ENCODE assay signal across 10 mouse cellular contexts in genomic region chr1:153977963-153978726, GRCm38 (mm10).
DNase-seq lines count a peak whose midpoint lies in the region; ATAC-seq and TF ChIP-seq lines count a peak whose summit lies in the region.
"Had no signal": no experiment of that assay in that cellular context is flagged by ENCODE, and none has a peak within 500 bp of the region (broad histone marks: within the 10 kb centered on the region; RNA-seq: fewer than 3 reads in every experiment).

No protein-coding gene starts in this region.

- no peak overlapping the region for H3K27ac ChIP-seq in kidney, postnatal 0 days
- H3K27ac ChIP-seq in hindbrain, embryonic 14.5 days = no peak overlapping the region
- H3K27ac ChIP-seq in midbrain, embryonic 14.5 days (replicated peaks; ENCODE audit: low read depth, low read length) = no peak overlapping the region

- no peak for TF ChIP-seq CTCF in kidney, postnatal 0 days (IDR thresholded peaks at IDR 0.05; ENCODE audit: low read depth)

- H3K27me3 ChIP-seq in kidney, postnatal 0 days (ENCODE audit: insufficient read depth, low read length) = no peaks in the 10 kb centered on the region
- no peaks in the 10 kb centered on the region for H3K27me3 ChIP-seq in hindbrain, embryonic 14.5 days (ENCODE audit: control insufficient read depth, insufficient read depth, low read length)
- H3K27me3 ChIP-seq in midbrain, embryonic 14.5 days (ENCODE audit: control insufficient read depth, insufficient read depth, low read length) = no peaks in the 10 kb centered on the region

- no peak overlapping the region for H3K4me3 ChIP-seq in kidney, postnatal 0 days (replicated peaks; ENCODE audit: low read depth, low read length)
- no peak overlapping the region for H3K4me3 ChIP-seq in hindbrain, embryonic 14.5 days (replicated peaks; ENCODE audit: low read length)
- H3K4me3 ChIP-seq in midbrain, embryonic 14.5 days (replicated peaks; ENCODE audit: low read depth, low read length) = no peak overlapping the region

- peak; percentile 56 for DNase-seq in kidney, postnatal 0 days (ENCODE audit: low spot score)
- no peak for DNase-seq in kidney, adult 18-20 months
- peak; percentile 31 for DNase-seq in embryo, embryonic 11.5 days (ENCODE audit: low read depth, low spot score)
- peak; percentile 39 for DNase-seq in hindbrain, embryonic 14.5 days (ENCODE audit: low spot score)
- DNase-seq in midbrain, embryonic 14.5 days = peak; percentile 50
- DNase-seq in lung, postnatal 10 days = no peak
- DNase-seq in gastrocnemius, postnatal 14 days = no peak
- no peak for DNase-seq in adrenal gland, adult 8-10 months
- DNase-seq: lung, postnatal 14 days had no signal

- intact Hi-C loops in gastrocnemius, postnatal 14 days (cut with DNase I; ENCODE audit: low total_unique reads) = no loop called here

- 53% methylated on average over 5 of the region's 5 CpGs for WGBS in kidney, postnatal 0 days
- WGBS in hindbrain, embryonic 14.5 days = 10% methylated on average over 5 of the region's 5 CpGs
- 10% methylated on average over 5 of the region's 5 CpGs for WGBS in midbrain, embryonic 14.5 days

- H3K9ac ChIP-seq in kidney, postnatal 0 days (ENCODE audit: low read depth, low read length) = no peak overlapping the region
- no peak overlapping the region for H3K9ac ChIP-seq in hindbrain, embryonic 14.5 days
- H3K9ac ChIP-seq in midbrain, embryonic 14.5 days (replicated peaks; ENCODE audit: low read length) = no peak overlapping the region

- no peaks in the 10 kb centered on the region for H3K9me3 ChIP-seq in kidney, postnatal 0 days (replicated peaks; ENCODE audit: low read length)
- H3K9me3 ChIP-seq in hindbrain, embryonic 14.5 days (ENCODE audit: control insufficient read depth, low read length) = no peaks in the 10 kb centered on the region
- H3K9me3 ChIP-seq in midbrain, embryonic 14.5 days (ENCODE audit: control insufficient read depth, low read length) = no peaks in the 10 kb centered on the region

- H3K4me2 ChIP-seq in kidney, postnatal 0 days (ENCODE audit: low read length) = no peak overlapping the region
- no peak overlapping the region for H3K4me2 ChIP-seq in hindbrain, embryonic 14.5 days (replicated peaks)
- no peak overlapping the region for H3K4me2 ChIP-seq in midbrain, embryonic 14.5 days (ENCODE audit: low read length)
- H3K4me2 ChIP-seq: heart, embryonic 11.5 days had no signal

- H3K36me3 ChIP-seq in kidney, postnatal 0 days (ENCODE audit: insufficient read depth, low read length) = no peaks in the 10 kb centered on the region
- H3K36me3 ChIP-seq in hindbrain, embryonic 14.5 days (replicated peaks; ENCODE audit: control insufficient read depth, insufficient read depth) = no peaks in the 10 kb centered on the region
- H3K36me3 ChIP-seq in midbrain, embryonic 14.5 days (ENCODE audit: control insufficient read depth, insufficient read depth, low read length) = no peaks in the 10 kb centered on the region

- H3K4me1 ChIP-seq in kidney, postnatal 0 days (replicated peaks; ENCODE audit: insufficient read depth, low read length) = no peaks in the 10 kb centered on the region
- no peaks in the 10 kb centered on the region for H3K4me1 ChIP-seq in hindbrain, embryonic 14.5 days (replicated peaks; ENCODE audit: control insufficient read depth, insufficient read depth, low read length)
- 0 out of 2 replicates have a peak, but pooled peaks cover 3% of the 10 kb centered on the region for H3K4me1 ChIP-seq in midbrain, embryonic 14.5 days (ENCODE audit: control insufficient read depth, insufficient read depth, low read length)

- no peak; the same call in 1 of the 2 replicates for ATAC-seq in kidney, postnatal 0 days (replicated peaks; ENCODE audit: low FRiP score, low read depth)
- ATAC-seq in hindbrain, embryonic 14.5 days (ENCODE audit: low FRiP score) = peak; percentile 71; the same call in 1 of the 2 replicates
- peak; percentile 58; the same call in 1 of the 2 replicates for ATAC-seq in midbrain, embryonic 14.5 days (ENCODE audit: low FRiP score, low TSS enrichment)

Comparison
In these comparisons a context has a peak if more than half of its experiments do, and no peak if none do; other contexts are left out.
1. DNase-seq: peak in kidney, postnatal 0 days (single experiment), embryo, embryonic 11.5 days (single experiment), hindbrain, embryonic 14.5 days (single experiment) and midbrain, embryonic 14.5 days (single experiment); none in kidney, adult 18-20 months (single experiment), lung, postnatal 10 days (single experiment), gastrocnemius, postnatal 14 days (single experiment) and adrenal gland, adult 8-10 months (single experiment).